Mouse (Mus musculus) right cerebral cortex, postnatal 36 days (tissue): Measurements from ENCODE around the gene Pop7.
A peak's percentile ranks its signal among the peaks of the same experiment; 100 is the strongest.

Source experiments
- DNase-seq, 2 experiments: peaks; one replicate each; pipeline ENCODE4 v3.0.0; 2022; ENCODE audit warnings: low spot score in 2 of 2, mixed read lengths in 1 of 2

Pop7 gene

GRCm38 (mm10) chr5:137502667-137503110 is 371 bp upstream of the Pop7 start:
- peak; percentile 59 to 60 for DNase-seq

- no peak for DNase-seq
Measured at GRCm38 (mm10) chr5:137500186-137500585, 2.1 kb downstream of the Pop7 start.

GRCm38 (mm10) chr5:137493831-137494230 is 8.5 kb downstream of the Pop7 start:
- no peak for DNase-seq

- no peak for DNase-seq
Measured at GRCm38 (mm10) chr5:137491559-137491958, 10.8 kb downstream of the Pop7 start.

GRCm38 (mm10) chr5:137487616-137488015 is 14.7 kb downstream of the Pop7 start:
- DNase-seq, result no peak

GRCm38 (mm10) chr5:137485851-137486155 is 16.5 kb downstream of the Pop7 start:
- DNase-seq, result no peak

GRCm38 (mm10) chr5:137485071-137485850 is 17.1 kb downstream of the Pop7 start:
- DNase-seq, result no peak

- DNase-seq, result no peak
Measured at GRCm38 (mm10) chr5:137481897-137482296, 20.4 kb downstream of the Pop7 start.

GRCm38 (mm10) chr5:137481138-137481537 is 21.2 kb downstream of the Pop7 start:
- DNase-seq, result peak; percentile 44 to 50

GRCm38 (mm10) chr5:137476964-137477363 is 25.4 kb downstream of the Pop7 start, which contains the start of gene Zan:
Zan (minus strand) TSS chr5:137477064.
- DNase-seq, result no peak

GRCm38 (mm10) chr5:137474351-137474750 is 28.0 kb downstream of the Pop7 start:
- no peak for DNase-seq

- no peak for DNase-seq
Measured at GRCm38 (mm10) chr5:137472252-137472904, 29.9 kb downstream of the Pop7 start.

- DNase-seq, result no peak
Measured at GRCm38 (mm10) chr5:137466946-137467345, 35.4 kb downstream of the Pop7 start.

- DNase-seq, result no peak
Measured at GRCm38 (mm10) chr5:137465049-137465448, 37.3 kb downstream of the Pop7 start.

- DNase-seq, result no peak
Measured at GRCm38 (mm10) chr5:137455866-137456591, 46.3 kb downstream of the Pop7 start.

- no peak for DNase-seq
Measured at GRCm38 (mm10) chr5:137455206-137455605, 47.1 kb downstream of the Pop7 start.
